ENCODE assay signal across 8 mouse cellular contexts in the genomic region with DNA sequence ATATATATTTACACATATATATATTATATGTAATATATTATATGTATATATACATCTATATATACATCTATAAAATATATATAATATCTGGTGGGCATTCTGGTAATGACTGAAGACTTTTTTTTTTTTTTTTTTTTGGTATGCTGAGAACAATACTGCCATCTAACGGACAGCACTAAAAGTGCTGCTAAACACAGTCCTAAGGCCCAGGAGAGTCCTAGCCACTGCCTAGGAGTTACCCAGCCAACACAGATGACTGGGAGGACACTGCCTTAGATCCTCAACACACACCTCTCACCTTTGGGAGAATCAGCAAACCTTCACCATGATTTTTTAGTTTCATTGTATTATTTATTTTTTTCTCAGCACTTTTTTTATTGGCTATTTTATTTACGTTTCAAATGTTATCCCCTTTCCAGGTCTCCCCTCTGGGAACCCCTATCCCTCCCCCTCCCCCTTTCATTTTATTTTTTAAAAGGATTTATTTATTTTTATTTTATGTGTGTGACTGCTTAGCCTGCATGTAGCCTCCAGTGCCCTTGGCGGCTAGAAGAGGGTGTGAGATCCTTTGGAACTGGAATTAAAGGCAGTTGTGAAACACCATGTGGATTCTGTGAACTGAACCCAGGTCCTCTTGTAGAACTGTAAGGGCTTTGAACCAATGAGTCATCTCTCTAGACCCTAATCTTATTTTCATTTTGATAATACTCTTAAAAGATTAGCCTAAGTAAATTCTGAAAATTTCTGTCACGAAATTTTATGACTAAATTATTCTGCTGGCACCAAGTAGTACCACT. TPM values are rescaled to one million over a fixed set of nuclear protein-coding genes. Genes with fewer than 3 reads are reported as not detected.
A peak's percentile ranks its signal among the peaks of the same experiment; 100 is the strongest.
DNase-seq lines count a peak whose midpoint lies in the region; ATAC-seq and TF ChIP-seq lines count a peak whose summit lies in the region.

No protein-coding gene starts in this region.

- 0 out of 2 replicates have a peak, but pooled peaks have one; percentile 72 for ATAC-seq in embryonic facial prominence, embryonic 11.5 days (replicated peaks; ENCODE audit: insufficient number of reproducible peaks, low FRiP score, low TSS enrichment, low read depth)
- ATAC-seq in neural tube, embryonic 12.5 days (ENCODE audit: low FRiP score, low read depth), result 0 out of 2 replicates have a peak, but pooled peaks have one; percentile 65
- ATAC-seq in kidney, postnatal 0 days (replicated peaks; ENCODE audit: low FRiP score, low read depth), result no peak; the same call in 1 of the 2 replicates
- ATAC-seq in neural tube, embryonic 15.5 days (ENCODE audit: low FRiP score), result peak; percentile 68; the same call in 1 of the 2 replicates

- peak; percentile 67 for TF ChIP-seq CTCF in kidney, postnatal 0 days (IDR thresholded peaks at IDR 0.05; ENCODE audit: low read depth)

- no peak overlapping the region for H3K27ac ChIP-seq in embryonic facial prominence, embryonic 11.5 days (replicated peaks; ENCODE audit: low read depth, low read length)
- H3K27ac ChIP-seq in embryonic facial prominence, embryonic 10.5 days (replicated peaks), result no peak overlapping the region
- no peak overlapping the region for H3K27ac ChIP-seq in neural tube, embryonic 12.5 days
- no peak overlapping the region for H3K27ac ChIP-seq in kidney, postnatal 0 days
- H3K27ac ChIP-seq in neural tube, embryonic 15.5 days (replicated peaks), result no peak overlapping the region

- no peaks in the 10 kb centered on the region for H3K4me1 ChIP-seq in embryonic facial prominence, embryonic 11.5 days (ENCODE audit: control insufficient read depth, insufficient read depth, low read length)
- H3K4me1 ChIP-seq in embryonic facial prominence, embryonic 10.5 days, result no peaks in the 10 kb centered on the region
- no peaks in the 10 kb centered on the region for H3K4me1 ChIP-seq in neural tube, embryonic 12.5 days
- H3K4me1 ChIP-seq in kidney, postnatal 0 days (replicated peaks; ENCODE audit: insufficient read depth, low read length), result no peaks in the 10 kb centered on the region
- H3K4me1 ChIP-seq in neural tube, embryonic 15.5 days, result no peaks in the 10 kb centered on the region

- no peak overlapping the region for H3K4me3 ChIP-seq in embryonic facial prominence, embryonic 11.5 days (ENCODE audit: low read depth, low read length)
- H3K4me3 ChIP-seq in embryonic facial prominence, embryonic 10.5 days, result no peak overlapping the region
- no peak overlapping the region for H3K4me3 ChIP-seq in neural tube, embryonic 12.5 days
- H3K4me3 ChIP-seq in kidney, postnatal 0 days (replicated peaks; ENCODE audit: low read depth, low read length), result no peak overlapping the region
- no peak overlapping the region for H3K4me3 ChIP-seq in neural tube, embryonic 15.5 days (replicated peaks)

- 65% methylated on average over 4 of the region's 4 CpGs for WGBS in embryonic facial prominence, embryonic 11.5 days
- 63% methylated on average over 4 of the region's 4 CpGs for WGBS in embryonic facial prominence, embryonic 10.5 days
- 63% methylated on average over 4 of the region's 4 CpGs for WGBS in neural tube, embryonic 12.5 days
- 61% methylated on average over 4 of the region's 4 CpGs for WGBS in kidney, postnatal 0 days
- WGBS in neural tube, embryonic 15.5 days, result 67% methylated on average over 4 of the region's 4 CpGs

- peak; percentile 62 for DNase-seq in embryonic facial prominence, embryonic 11.5 days (ENCODE audit: low spot score)
- DNase-seq in embryonic facial prominence, embryonic 10.5 days (ENCODE audit: low spot score), result no peak
- no peak for DNase-seq in neural tube, embryonic 10.5 days (ENCODE audit: extremely low spot score, low spot score)
- DNase-seq in kidney, postnatal 0 days (ENCODE audit: low spot score), result peak; percentile 84
- DNase-seq in thymus, postnatal 25 days, result no peak
- no peak for DNase-seq in T-cell, adult 2 months (ENCODE audit: low spot score)

- H3K36me3 ChIP-seq in embryonic facial prominence, embryonic 11.5 days (replicated peaks; ENCODE audit: control insufficient read depth, insufficient read depth, low read depth, low read length), result no peaks in the 10 kb centered on the region; the same call in 1 of the 2 replicates
- peaks cover 52% of the 10 kb centered on the region for H3K36me3 ChIP-seq in embryonic facial prominence, embryonic 10.5 days (replicated peaks)
- H3K36me3 ChIP-seq in neural tube, embryonic 12.5 days, result peaks cover 31% of the 10 kb centered on the region
- peaks cover 34% of the 10 kb centered on the region for H3K36me3 ChIP-seq in kidney, postnatal 0 days (ENCODE audit: insufficient read depth, low read length)
- peaks cover 34% of the 10 kb centered on the region for H3K36me3 ChIP-seq in neural tube, embryonic 15.5 days

- H3K9ac ChIP-seq in embryonic facial prominence, embryonic 11.5 days (replicated peaks; ENCODE audit: low read length), result no peak overlapping the region
- H3K9ac ChIP-seq in neural tube, embryonic 12.5 days, result no peak overlapping the region
- H3K9ac ChIP-seq in kidney, postnatal 0 days (ENCODE audit: low read depth, low read length), result no peak overlapping the region
- H3K9ac ChIP-seq in neural tube, embryonic 15.5 days (replicated peaks), result no peak overlapping the region

- H3K27me3 ChIP-seq in embryonic facial prominence, embryonic 11.5 days (ENCODE audit: control insufficient read depth, insufficient read depth, low read length), result no peaks in the 10 kb centered on the region
- no peaks in the 10 kb centered on the region for H3K27me3 ChIP-seq in embryonic facial prominence, embryonic 10.5 days (replicated peaks; ENCODE audit: low read depth, poor library complexity, severe bottlenecking)
- no peaks in the 10 kb centered on the region for H3K27me3 ChIP-seq in neural tube, embryonic 12.5 days (replicated peaks)
- no peaks in the 10 kb centered on the region for H3K27me3 ChIP-seq in kidney, postnatal 0 days (ENCODE audit: insufficient read depth, low read length)
- H3K27me3 ChIP-seq in neural tube, embryonic 15.5 days (replicated peaks), result no peaks in the 10 kb centered on the region

- H3K4me2 ChIP-seq in embryonic facial prominence, embryonic 11.5 days (ENCODE audit: low read depth, low read length), result no peak overlapping the region
- H3K4me2 ChIP-seq in neural tube, embryonic 12.5 days (replicated peaks), result no peak overlapping the region
- H3K4me2 ChIP-seq in kidney, postnatal 0 days (ENCODE audit: low read length), result no peak overlapping the region
- H3K4me2 ChIP-seq in neural tube, embryonic 15.5 days, result no peak overlapping the region

- no peaks in the 10 kb centered on the region for H3K9me3 ChIP-seq in embryonic facial prominence, embryonic 11.5 days (replicated peaks; ENCODE audit: control insufficient read depth, low read length)
- H3K9me3 ChIP-seq in embryonic facial prominence, embryonic 10.5 days, result no peaks in the 10 kb centered on the region
- no peaks in the 10 kb centered on the region for H3K9me3 ChIP-seq in neural tube, embryonic 12.5 days
- no peaks in the 10 kb centered on the region for H3K9me3 ChIP-seq in kidney, postnatal 0 days (replicated peaks; ENCODE audit: low read length)
- no peaks in the 10 kb centered on the region for H3K9me3 ChIP-seq in neural tube, embryonic 15.5 days (replicated peaks)

RNA-seq across cellular contexts. Expression of gene F3, which starts 38.9 kb away (rescaled TPM):
- polyA plus RNA-seq in embryonic facial prominence, embryonic 11.5 days (2014; fragmentation: Nextera tagmentation; extraction: Ambion mirVana), result 14.2 and 14.9 TPM in 2 replicates
- 12.1 and 12.8 TPM in 2 replicates for polyA plus RNA-seq in embryonic facial prominence, embryonic 10.5 days (2016; fragmentation: Nextera tagmentation; extraction: Ambion mirVana)
- polyA plus RNA-seq in neural tube, embryonic 12.5 days (2016; fragmentation: Nextera tagmentation; extraction: Ambion mirVana), result 6.9 and 7.0 TPM in 2 replicates
- 22.8 and 24.2 TPM in 2 replicates for polyA plus RNA-seq in kidney, postnatal 0 days (2015; fragmentation: Nextera tagmentation; extraction: Ambion mirVana)
- polyA plus RNA-seq in neural tube, embryonic 15.5 days (2015; fragmentation: Nextera tagmentation; extraction: Ambion mirVana), result 7.7 and 9.3 TPM in 2 replicates

RNA-seq across cellular contexts. Expression of gene Abcd3, which starts 52.8 kb away (rescaled TPM):
- 55.7 and 56.4 TPM in 2 replicates for polyA plus RNA-seq in embryonic facial prominence, embryonic 11.5 days (2014; fragmentation: Nextera tagmentation; extraction: Ambion mirVana)
- polyA plus RNA-seq in embryonic facial prominence, embryonic 10.5 days (2016; fragmentation: Nextera tagmentation; extraction: Ambion mirVana), result 40.1 and 44.0 TPM in 2 replicates
- polyA plus RNA-seq in neural tube, embryonic 12.5 days (2016; fragmentation: Nextera tagmentation; extraction: Ambion mirVana), result 64.6 and 67.1 TPM in 2 replicates
- 75.1 and 87.2 TPM in 2 replicates for polyA plus RNA-seq in kidney, postnatal 0 days (2015; fragmentation: Nextera tagmentation; extraction: Ambion mirVana)
- polyA plus RNA-seq in neural tube, embryonic 15.5 days (2015; fragmentation: Nextera tagmentation; extraction: Ambion mirVana), result 71.2 and 74.4 TPM in 2 replicates

Comparison
In these comparisons a context has a peak if more than half of its experiments do, and no peak if none do; other contexts are left out.
1. DNase-seq: peak in embryonic facial prominence, embryonic 11.5 days (single experiment) and kidney, postnatal 0 days (single experiment); none in embryonic facial prominence, embryonic 10.5 days (single experiment), neural tube, embryonic 10.5 days (single experiment), thymus, postnatal 25 days (single experiment) and T-cell, adult 2 months (single experiment).